Mouse (Mus musculus) heart, postnatal 14 days (tissue): ENCODE results near the gene Col8a2. TPM values are rescaled to one million over a fixed set of nuclear protein-coding genes. Genes with fewer than 3 reads are reported as not detected.

Source experiments
- DNase-seq, 2 experiments: peaks; one replicate each; pipeline ENCODE4 v3.0.0; 2021 to 2022
- intact Hi-C: fragments of 180-260 bp; cut with DNase I; formaldehyde crosslinking; loops from one replicate; pipeline ENCODE4 v1.15.1; 2025
- total RNA-seq, 2 experiments: library from RNA; stranded (reverse); gene quantifications; 2 replicates each; pipeline ENCODE4 v1.2.3; 2021

Col8a2 gene
- total RNA-seq, 2 experiments from 2014 or later: 0.79 to 0.85 TPM

GRCm38 (mm10) chr4:126321854-126322511 is 35.4 kb downstream of the Col8a2 start:
- no peak for DNase-seq
- intact Hi-C loops: no loop called here

DNA sequence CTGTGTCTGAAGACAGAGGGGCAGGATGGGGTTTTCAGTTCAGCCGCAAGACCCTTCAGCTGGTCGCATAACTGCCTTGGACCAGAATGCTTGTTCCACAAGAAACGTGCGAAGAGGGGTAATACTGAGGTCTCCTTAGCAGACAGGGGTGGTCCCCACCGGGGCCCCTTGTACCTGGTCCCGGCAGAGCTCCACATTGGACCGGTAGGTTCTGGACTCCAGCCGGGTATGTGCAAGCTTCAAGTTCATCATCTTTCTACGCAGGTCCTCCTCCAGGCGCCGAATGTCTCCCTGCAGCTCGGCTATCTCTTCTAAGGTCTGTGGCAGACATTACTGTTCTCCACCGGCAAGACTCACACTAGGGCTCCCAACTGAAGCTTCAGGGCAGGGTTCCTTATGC is 36.1 kb downstream of the Col8a2 start:
- intact Hi-C loops: no loop called here
- no peak for DNase-seq

- intact Hi-C loops: no loop called here
These were observed 38.3 kb downstream of the Col8a2 start for GRCm38 (mm10) chr4:126324861-126325260.

GRCm38 (mm10) chr4:126325281-126325861 is 38.8 kb downstream of the Col8a2 start, which contains the start of gene Tekt2:
Gene Tekt2 (minus strand): TSS chr4:126325688.
- intact Hi-C loops: no loop called here
- no peak for DNase-seq

More at GRCm38 (mm10) chr4:126324861-126325260, 38.3 kb downstream of the Col8a2 start:
- DNase-seq: no peak

DNA sequence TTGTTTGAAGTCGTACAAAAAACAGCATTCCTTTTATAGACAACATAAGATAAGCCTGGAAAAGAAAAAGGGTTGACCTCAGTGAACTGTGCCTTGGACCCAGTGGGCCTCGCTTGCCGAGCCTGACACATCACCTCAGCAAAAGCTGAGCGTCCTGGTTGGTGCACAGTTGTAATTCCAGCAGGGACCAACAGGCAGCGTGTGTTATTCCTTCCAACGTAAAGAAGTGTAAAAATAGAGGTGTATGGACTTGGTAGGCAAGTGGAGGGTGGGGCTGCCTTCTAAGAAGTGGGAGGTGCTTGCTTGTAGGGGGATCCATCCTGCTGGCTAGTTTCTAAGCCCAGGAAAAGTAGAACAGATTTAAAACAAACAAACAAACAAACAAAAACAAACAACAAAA is 39.4 kb downstream of the Col8a2 start:
- no peak for DNase-seq
- intact Hi-C loops: no loop called here

DNA sequence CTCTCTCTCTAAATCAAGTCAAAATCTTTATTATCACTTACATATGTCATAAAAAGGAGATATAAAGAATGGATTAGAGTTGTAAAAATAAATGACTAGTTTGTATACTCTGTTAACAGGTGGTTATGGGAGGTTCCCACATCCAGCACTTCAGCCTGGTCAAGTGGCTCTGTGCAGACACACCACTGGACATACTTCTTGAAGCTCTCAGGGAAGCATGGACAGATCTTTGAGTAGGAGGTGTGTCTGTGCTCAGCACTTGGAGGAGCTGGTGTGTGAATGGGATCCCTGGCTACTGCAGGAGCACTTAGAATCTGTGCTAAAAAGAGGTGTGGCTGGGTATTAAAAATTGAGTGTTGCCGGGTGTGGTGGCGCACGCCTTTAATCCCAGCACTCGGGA is 43.7 kb downstream of the Col8a2 start:
- intact Hi-C loops: no loop called here
- DNase-seq: no peak

GRCm38 (mm10) chr4:126331751-126332150 is 45.2 kb downstream of the Col8a2 start:
- DNase-seq: no peak
- intact Hi-C loops: no loop called here

GRCm38 (mm10) chr4:126332358-126332757 is 45.8 kb downstream of the Col8a2 start:
- no peak for DNase-seq
- intact Hi-C loops: no loop called here

- intact Hi-C loops: no loop called here
- no peak for DNase-seq
These were observed 52.9 kb downstream of the Col8a2 start for GRCm38 (mm10) chr4:126339461-126339860.

DNA sequence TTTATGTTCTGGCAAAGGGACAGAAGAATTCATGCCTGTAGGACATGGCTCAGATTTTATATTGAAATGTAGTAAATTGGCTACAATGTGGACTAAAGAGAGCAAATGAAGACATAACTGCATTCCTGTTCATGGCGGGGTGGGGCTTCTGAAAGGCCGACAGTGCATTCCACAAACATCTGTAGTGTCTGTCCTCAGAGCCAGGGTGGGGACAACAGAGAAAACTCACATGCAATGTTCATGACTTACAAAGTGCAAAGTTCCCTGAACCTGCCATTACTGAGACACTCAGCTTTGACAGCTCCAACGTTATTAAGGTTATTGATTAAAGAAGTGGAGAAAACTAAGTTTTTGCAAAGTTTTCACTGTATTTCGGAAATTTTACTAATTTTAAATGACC is 56.9 kb downstream of the Col8a2 start:
- intact Hi-C loops: no loop called here
- no peak for DNase-seq

DNA sequence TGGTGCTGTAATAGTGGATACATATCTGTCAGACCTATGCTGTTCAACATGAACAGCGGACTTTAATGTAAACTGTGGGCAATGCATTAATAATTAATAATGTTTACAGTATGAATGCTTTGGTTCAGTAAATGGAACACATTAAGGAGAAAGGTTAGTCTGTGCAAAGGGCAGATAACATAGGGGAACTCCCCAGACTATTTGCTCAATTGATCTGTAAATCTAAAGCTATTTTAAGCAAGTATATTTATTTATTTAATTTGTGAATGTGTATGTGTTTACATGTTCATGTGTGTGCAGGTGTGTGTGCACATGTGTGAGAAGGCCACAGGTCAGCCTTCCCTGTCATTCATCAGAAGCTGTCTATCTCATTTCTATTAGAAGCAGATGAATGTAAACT is 73.5 kb downstream of the Col8a2 start:
- no peak for DNase-seq
- intact Hi-C loops: no loop called here

Other genes starting within 250 kb of the Col8a2 start
- 10 to 100 TPM; 65.6 to 66.3 TPM for gene Mrps15, start 239.9 kb upstream of the Col8a2 start, total RNA-seq
- 1 to 10 TPM; 1.8 to 2.4 TPM for gene Oscp1, start 228.2 kb upstream of the Col8a2 start, total RNA-seq
- gene Lsm10, start 190.2 kb upstream of the Col8a2 start, total RNA-seq: 10 to 100 TPM in 1 of 2 experiments, 1 to 10 TPM in 1; 9.2 to 12.8 TPM
- gene Stk40, start 182.8 kb upstream of the Col8a2 start, total RNA-seq: 10 to 100 TPM; 28.0 to 29.5 TPM
- 10 to 100 TPM; 23.3 to 24.9 TPM for gene Eva1b, start 139.0 kb upstream of the Col8a2 start, total RNA-seq
- 1 to 10 TPM; 3.0 to 3.1 TPM for gene Sh3d21, start 123.3 kb upstream of the Col8a2 start, total RNA-seq
- 100 to 1,000 TPM; 130 to 144 TPM for gene Thrap3, start 84.0 kb upstream of the Col8a2 start, total RNA-seq
- gene Map7d1, start 30.4 kb upstream of the Col8a2 start, total RNA-seq: 100 to 1,000 TPM; 242 to 246 TPM
- gene Trappc3, start 24.5 kb upstream of the Col8a2 start, total RNA-seq: 10 to 100 TPM; 45.6 to 49.3 TPM
- 10 to 100 TPM; 13.4 to 13.6 TPM for gene Adprhl2, start 34.9 kb downstream of the Col8a2 start, total RNA-seq
- under 1 TPM; 0.74 to 0.98 TPM for gene Tekt2, start 38.9 kb downstream of the Col8a2 start, total RNA-seq
- 10 to 100 TPM; 14.5 to 15.0 TPM for gene Ago3, start 142.8 kb downstream of the Col8a2 start, total RNA-seq
- 10 to 100 TPM; 15.0 to 15.6 TPM for gene Ago1, start 181.8 kb downstream of the Col8a2 start, total RNA-seq
- gene Ago4, start 246.7 kb downstream of the Col8a2 start, total RNA-seq: 1 to 10 TPM; 5.4 to 5.5 TPM